Mouse (Mus musculus) left cerebral cortex, adult 11 months (tissue): ENCODE measurements around the gene Hoxb3.

Experiments
- DNase-seq: peaks from one replicate; pipeline ENCODE4 v3.0.0; 2022; ENCODE audit warnings: low spot score

Gene Hoxb3

GRCm38 (mm10) chr11:96302381-96303150, 20.6 kb upstream of the Hoxb3 start:
- no peak for DNase-seq

- DNase-seq = no peak
Measured at GRCm38 (mm10) chr11:96303151-96304099, 19.7 kb upstream of the Hoxb3 start, which contains the start of gene Hoxb5. Gene Hoxb5, plus strand, starts transcription at chr11:96303336.

GRCm38 (mm10) chr11:96304381-96305195, 18.5 kb upstream of the Hoxb3 start:
- DNase-seq = no peak

GRCm38 (mm10) chr11:96305505-96306182, 17.5 kb upstream of the Hoxb3 start:
- DNase-seq = no peak

GRCm38 (mm10) chr11:96306183-96306907, 16.8 kb upstream of the Hoxb3 start:
- DNase-seq = no peak

GRCm38 (mm10) chr11:96306908-96307269, 16.2 kb upstream of the Hoxb3 start:
- no peak for DNase-seq

GRCm38 (mm10) chr11:96308763-96309162, 14.4 kb upstream of the Hoxb3 start:
- no peak for DNase-seq

- no peak for DNase-seq
Measured at GRCm38 (mm10) chr11:96309288-96309687, 13.8 kb upstream of the Hoxb3 start.

- DNase-seq = no peak
Measured at GRCm38 (mm10) chr11:96310183-96310938, 12.8 kb upstream of the Hoxb3 start.

- DNase-seq = no peak
Measured at GRCm38 (mm10) chr11:96311097-96311496, 12.0 kb upstream of the Hoxb3 start.

GRCm38 (mm10) chr11:96311520-96312417, 11.4 kb upstream of the Hoxb3 start:
- no peak for DNase-seq

GRCm38 (mm10) chr11:96313134-96313533, 10.0 kb upstream of the Hoxb3 start:
- DNase-seq = no peak

- no peak for DNase-seq
Measured at GRCm38 (mm10) chr11:96313806-96314428, 9.2 kb upstream of the Hoxb3 start.

- no peak for DNase-seq
Measured at GRCm38 (mm10) chr11:96314671-96315343, 8.3 kb upstream of the Hoxb3 start.

- DNase-seq = no peak
Measured at GRCm38 (mm10) chr11:96315344-96315681, 7.8 kb upstream of the Hoxb3 start.

GRCm38 (mm10) chr11:96316696-96317607, 6.2 kb upstream of the Hoxb3 start:
- no peak for DNase-seq
